Mouse (Mus musculus) midbrain, postnatal 0 days (tissue): ENCODE measurements around the gene Wdr19. TPM values are rescaled to one million over a fixed set of nuclear protein-coding genes. Genes with fewer than 3 reads are reported as not detected.

Experiments used
- ATAC-seq: fragments of 200-750 bp; cut with Nextera tagmentation; 2 replicates; pipeline ENCODE4 v1.8.0; 2017; ENCODE audit warnings: moderate number of reproducible peaks, mild to moderate bottlenecking, moderate TSS enrichment, moderate library complexity; ENCODE audit not compliant: low FRiP score
- DNase-seq: peaks from one replicate; pipeline ENCODE4 v3.0.0-alpha.2; 2015; ENCODE audit warnings: low spot score
- H3K27ac ChIP-seq: fragments of 300-500 bp; sonication (generic); 2 replicates; pipeline ENCODE4 v1.5.1; 2014; ENCODE audit warnings: low read depth, mild to moderate bottlenecking, low read length, mixed read lengths
- H3K27me3 ChIP-seq: fragments of 300-500 bp; sonication (generic); 2 replicates; pipeline ENCODE4 v1.6.1; 2014; ENCODE audit warnings: low read length, control low read depth, mixed read lengths; ENCODE audit not compliant: insufficient read depth
- H3K36me3 ChIP-seq: fragments of 300-500 bp; sonication (generic); 2 replicates; pipeline ENCODE4 v1.6.1; 2014; ENCODE audit warnings: low read length, control low read depth, mixed read lengths; ENCODE audit not compliant: insufficient read depth
- H3K4me1 ChIP-seq: fragments of 300-500 bp; sonication (generic); 2 replicates; pipeline ENCODE4 v1.6.1; 2014; ENCODE audit warnings: mild to moderate bottlenecking, control low read depth, antibody characterized with exemption, low read length, mixed read lengths; ENCODE audit not compliant: insufficient read depth
- H3K4me2 ChIP-seq: fragments of 300-500 bp; sonication (generic); 2 replicates; pipeline ENCODE4 v1.6.1; 2014; ENCODE audit warnings: low read depth, mild to moderate bottlenecking, low read length, mixed read lengths; ENCODE audit not compliant: poor library complexity, severe bottlenecking
- H3K4me3 ChIP-seq: fragments of 300-500 bp; sonication (generic); 2 replicates; pipeline ENCODE4 v1.5.1; 2014; ENCODE audit warnings: low read depth, mild to moderate bottlenecking, low read length, moderate library complexity
- H3K9ac ChIP-seq: fragments of 300-500 bp; sonication (generic); replicated peaks from 2 replicates; pipeline ENCODE4 v1.6.1; 2014; ENCODE audit warnings: mild to moderate bottlenecking, low read length, moderate library complexity, mixed read lengths; ENCODE audit not compliant: poor library complexity, severe bottlenecking
- H3K9me3 ChIP-seq: fragments of 300-500 bp; sonication (generic); 2 replicates; pipeline ENCODE4 v1.6.1; 2016; ENCODE audit warnings: low read length, control low read depth
- CTCF ChIP-seq: IDR thresholded peaks from 2 replicates; pipeline ENCODE4 v1.5.1; 2016; ENCODE audit warnings: antibody characterized with exemption, mild to moderate bottlenecking
- WGBS: fragments of 180-500 bp; shearing (Covaris S2); extraction: QIAGEN DNeasy Blood & Tissue Kit; methylation state at CpG from one replicate; pipeline ENCODE4 v1.1.7; 2014; 5-methylcytosine and 5-hydroxymethylcytosine counted together
- polyA plus RNA-seq: library from polyadenylated mRNA; unstranded; fragments of >200 nt; fragmentation: Nextera tagmentation; extraction: Ambion mirVana; gene quantifications from 2 replicates; pipeline ENCODE4 v1.2.1, GENCODE M21; 2015
- total RNA-seq: library from RNA; depleted of rRNA; stranded (reverse); fragments of >200 nt; gene quantifications from 2 replicates; pipeline ENCODE4 v1.2.3, GENCODE M21; 2014; rRNA removed

Gene Wdr19
- total and polyA plus RNA-seq, 2 experiments from 2014 or later, result 7.6 to 17.0 TPM

DNA sequence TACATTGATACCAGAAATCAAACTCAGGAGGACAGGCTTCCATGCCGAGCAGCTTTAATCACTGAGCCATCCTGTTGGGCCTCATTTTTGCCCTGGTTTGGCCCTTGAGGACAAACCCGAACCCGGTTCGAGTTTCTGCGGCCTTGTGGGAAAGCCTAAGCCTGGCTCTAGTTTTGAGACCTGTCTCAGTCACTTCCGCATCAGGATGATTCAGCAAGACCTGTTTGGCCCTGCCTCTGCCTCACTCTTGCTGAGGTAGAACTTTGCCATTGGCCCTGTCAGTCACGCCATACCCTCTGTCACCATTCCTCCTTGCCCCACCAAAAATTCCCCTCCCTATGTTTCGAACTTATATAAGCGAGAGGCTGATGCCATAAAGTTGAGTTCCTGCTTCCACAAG, 100.6 kb downstream of the Wdr19 start:
- Histone ChIP-seq H3K9ac (no peak overlapping the region), H3K27me3 (no peaks in the 10 kb centered on the region), H3K4me1 (no peaks in the 10 kb centered on the region), H3K9me3 (no peaks in the 10 kb centered on the region), H3K36me3 (peaks cover 13% of the 10 kb centered on the region; the same call in 1 of the 2 replicates), H3K4me2 (no peak overlapping the region), H3K27ac (no peak overlapping the region), H3K4me3 (no peak overlapping the region)
- ATAC-seq (no peak), DNase-seq (no peak)
- WGBS, result 91% methylated on average over 9 of the region's 9 CpGs
- TF ChIP-seq CTCF, result no peak

DNA sequence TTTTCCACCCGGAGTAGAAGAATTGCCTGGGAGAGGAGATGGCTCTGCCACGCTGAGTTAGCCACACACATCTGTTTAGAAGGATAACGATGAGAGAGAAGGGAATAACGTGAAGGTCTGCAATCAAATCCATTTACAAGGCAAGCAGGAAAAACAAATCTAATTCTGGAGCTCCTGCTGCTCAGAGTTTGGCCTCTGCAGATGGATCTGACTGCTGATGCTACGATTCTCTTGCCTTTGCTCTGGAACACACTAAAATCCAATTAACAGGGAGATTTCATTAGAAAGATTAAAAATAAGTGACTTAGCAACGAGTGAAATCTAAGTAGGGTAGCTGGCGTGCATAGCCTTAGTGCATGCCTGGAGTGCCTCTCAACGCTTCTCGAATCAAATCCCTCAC, 106.0 kb downstream of the Wdr19 start:
- ATAC-seq, result no peak
- WGBS, result 68% methylated on average over 9 of the region's 9 CpGs

DNA sequence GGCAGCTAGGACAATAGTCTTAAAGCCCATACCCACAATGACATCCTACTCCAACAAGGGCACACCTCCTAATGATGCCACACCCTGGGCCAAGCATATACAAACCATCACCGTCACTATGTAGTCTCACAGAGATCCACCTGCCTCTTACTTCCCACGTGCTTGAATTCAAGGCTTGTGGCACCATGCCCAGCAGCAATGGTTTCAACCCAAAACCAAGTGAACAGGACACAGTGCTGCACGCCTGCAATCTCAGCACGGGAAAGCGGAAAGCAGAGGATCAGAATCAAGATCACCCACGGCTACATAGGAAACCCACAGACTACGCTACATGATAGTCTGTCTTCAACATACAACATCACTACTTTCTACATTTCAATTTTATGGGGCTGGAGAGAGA, 108.7 kb downstream of the Wdr19 start:
- Histone ChIP-seq H3K4me3 (no peak overlapping the region), H3K9ac (no peak overlapping the region), H3K36me3 (peaks cover 4% of the 10 kb centered on the region; the same call in 1 of the 2 replicates), H3K9me3 (no peaks in the 10 kb centered on the region), H3K4me1 (no peaks in the 10 kb centered on the region), H3K27me3 (no peaks in the 10 kb centered on the region), H3K4me2 (no peak overlapping the region), H3K27ac (no peak overlapping the region)
- no peak for DNase-seq
- no peak for ATAC-seq
- no peak for TF ChIP-seq CTCF
- 98% methylated on average over 7 of the region's 7 CpGs for WGBS

More for the DNA sequence above, 106.0 kb downstream of the Wdr19 start:
- DNase-seq, result peak; percentile 2
- Histone ChIP-seq H3K27me3 (no peaks in the 10 kb centered on the region), H3K4me3 (no peak overlapping the region), H3K27ac (no peak overlapping the region), H3K4me1 (no peaks in the 10 kb centered on the region), H3K36me3 (peaks cover 11% of the 10 kb centered on the region; the same call in 1 of the 2 replicates), H3K9me3 (no peaks in the 10 kb centered on the region), H3K4me2 (no peak overlapping the region), H3K9ac (no peak overlapping the region)
- no peak for TF ChIP-seq CTCF

DNA sequence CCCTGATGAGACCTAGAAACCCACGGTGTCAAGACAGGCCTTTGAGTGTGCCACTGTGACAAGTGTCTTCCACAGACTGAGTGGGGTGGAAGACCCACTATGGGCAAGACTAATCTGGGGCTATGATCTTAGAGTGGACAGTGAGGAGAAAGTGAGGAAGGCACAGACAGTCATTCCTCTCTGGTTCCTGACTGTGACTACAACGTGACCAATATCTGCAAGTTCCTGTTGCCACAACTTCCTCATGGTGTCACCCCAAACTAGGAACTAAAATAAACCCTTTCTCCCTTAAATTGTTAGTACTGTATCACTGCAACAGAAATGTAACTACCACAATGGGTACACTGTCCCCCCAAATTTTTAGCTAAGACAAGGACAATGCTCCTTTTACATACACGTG, 109.4 kb downstream of the Wdr19 start:
- peaks cover 4% of the 10 kb centered on the region; the same call in 1 of the 2 replicates for H3K36me3 ChIP-seq
- DNase-seq (no peak), ATAC-seq (no peak)
- H3K27ac ChIP-seq, result no peak overlapping the region
- H3K4me3 ChIP-seq, result no peak overlapping the region
- no peak overlapping the region for H3K9ac ChIP-seq
- H3K9me3 ChIP-seq, result no peaks in the 10 kb centered on the region
- TF ChIP-seq CTCF, result no peak
- no peaks in the 10 kb centered on the region for H3K4me1 ChIP-seq
- WGBS, result over 99% methylated on average over 3 of the region's 3 CpGs
- no peaks in the 10 kb centered on the region for H3K27me3 ChIP-seq
- no peak overlapping the region for H3K4me2 ChIP-seq

Other genes starting within 250 kb of the Wdr19 start
- gene Tlr6, start 239.6 kb upstream of the Wdr19 start, total RNA-seq, result 0.38 and 0.61 TPM in 2 replicates
- gene Tlr6, start 239.6 kb upstream of the Wdr19 start, polyA plus RNA-seq, result 0.33 and 0.41 TPM in 2 replicates
- 2.5 and 6.2 TPM in 2 replicates for gene Fam114a1, start 229.6 kb upstream of the Wdr19 start, total RNA-seq
- 5.0 and 5.4 TPM in 2 replicates for gene Fam114a1, start 229.6 kb upstream of the Wdr19 start, polyA plus RNA-seq
- not detected in 2 replicates for gene Tmem156, start 107.6 kb upstream of the Wdr19 start, total RNA-seq
- 0.11 and 0.23 TPM in 2 replicates for gene Tmem156, start 107.6 kb upstream of the Wdr19 start, polyA plus RNA-seq
- 62.1 and 64.4 TPM in 2 replicates for gene Klhl5, start 92.2 kb upstream of the Wdr19 start, total RNA-seq
- 56.6 and 61.2 TPM in 2 replicates for gene Klhl5, start 92.2 kb upstream of the Wdr19 start, polyA plus RNA-seq
- 13.7 and 22.7 TPM in 2 replicates for gene Rfc1, start 136.0 kb downstream of the Wdr19 start, total RNA-seq
- gene Rfc1, start 136.0 kb downstream of the Wdr19 start, polyA plus RNA-seq, result 19.5 and 27.7 TPM in 2 replicates
- 0.11 TPM in 1 of 2 replicates, not detected in the other for gene Klb, start 148.6 kb downstream of the Wdr19 start, total RNA-seq
- gene Klb, start 148.6 kb downstream of the Wdr19 start, polyA plus RNA-seq, result 0.10 and 0.12 TPM in 2 replicates
- gene Rpl9, start 191.7 kb downstream of the Wdr19 start, total RNA-seq, result 896 and 1,170 TPM in 2 replicates
- gene Rpl9, start 191.7 kb downstream of the Wdr19 start, polyA plus RNA-seq, result 615 and 622 TPM in 2 replicates
- gene Lias, start 191.8 kb downstream of the Wdr19 start, total RNA-seq, result 18.6 and 34.3 TPM in 2 replicates
- 66.2 and 68.4 TPM in 2 replicates for gene Lias, start 191.8 kb downstream of the Wdr19 start, polyA plus RNA-seq
- gene Ugdh, start 236.3 kb downstream of the Wdr19 start, total RNA-seq, result 17.4 and 24.9 TPM in 2 replicates
- 28.7 and 29.6 TPM in 2 replicates for gene Ugdh, start 236.3 kb downstream of the Wdr19 start, polyA plus RNA-seq